Mouse (Mus musculus): ENCODE measurements at regions not wholly inside any gene's neighbourhood (a gene's known extent, or its start where the extent isn't known, plus 50 kb on each side); places are given as distances from the start of the nearest gene placed in this dataset.

DNA sequence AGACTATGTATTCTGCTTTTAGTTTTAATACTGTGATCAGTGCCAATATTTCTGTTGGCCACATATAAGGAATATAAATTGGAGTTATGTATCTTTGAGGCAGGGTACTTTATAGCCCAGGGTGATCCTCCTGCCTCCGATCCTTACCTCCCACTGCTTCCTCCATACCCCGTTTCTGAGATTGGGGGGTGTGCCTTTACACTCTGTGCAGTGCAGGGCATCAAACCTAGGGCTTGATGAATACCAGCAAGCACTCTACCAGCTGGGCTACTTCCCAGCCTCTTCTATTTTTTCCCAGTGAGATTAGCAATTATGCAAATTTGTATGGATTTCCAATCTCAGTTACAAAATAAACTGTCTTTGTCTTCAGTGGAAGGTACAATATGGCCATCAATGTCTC is 97.3 kb upstream of the Tsc22d2 start:
- DNase-seq: no peak

DNA sequence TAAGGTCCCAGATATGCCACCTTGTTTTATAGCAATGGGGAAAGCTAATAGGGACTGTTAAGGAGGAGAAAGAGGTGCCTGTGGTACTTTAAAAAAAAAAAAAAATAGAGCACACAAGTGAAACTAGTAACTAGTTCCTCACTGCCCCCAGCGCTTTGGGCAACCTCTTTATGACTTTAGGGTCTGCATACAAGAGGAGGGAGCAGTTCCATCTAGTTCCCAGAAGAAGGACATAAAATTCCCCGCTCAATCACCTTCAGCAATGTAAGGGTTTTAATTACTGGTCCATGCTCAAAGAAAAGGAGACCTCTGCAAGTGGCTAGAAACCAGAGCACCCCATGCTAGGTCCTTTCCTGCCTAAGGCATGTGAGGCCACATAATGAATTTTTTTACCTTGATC is 95.8 kb upstream of the Tsc22d2 start:
- no peak for DNase-seq

DNA sequence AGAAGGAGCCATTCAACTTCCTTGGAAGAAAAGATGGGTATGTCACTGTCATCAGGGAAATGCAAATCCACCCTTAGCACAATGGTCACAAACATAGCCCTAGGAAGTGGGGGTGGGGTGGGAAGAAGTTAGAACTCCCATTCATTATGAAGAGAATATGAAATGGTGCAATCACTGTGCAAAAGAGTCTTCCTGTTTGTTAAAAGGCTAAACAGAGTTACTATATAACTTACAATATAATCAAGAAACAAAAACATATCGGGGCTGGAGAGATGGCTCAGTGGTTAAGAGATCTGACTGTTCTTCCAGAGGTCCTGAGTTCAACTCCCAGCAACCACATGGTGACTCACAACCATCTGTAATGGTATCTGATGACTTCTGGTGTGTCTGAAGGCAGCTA is 95.1 kb upstream of the Tsc22d2 start:
- DNase-seq: no peak

DNA sequence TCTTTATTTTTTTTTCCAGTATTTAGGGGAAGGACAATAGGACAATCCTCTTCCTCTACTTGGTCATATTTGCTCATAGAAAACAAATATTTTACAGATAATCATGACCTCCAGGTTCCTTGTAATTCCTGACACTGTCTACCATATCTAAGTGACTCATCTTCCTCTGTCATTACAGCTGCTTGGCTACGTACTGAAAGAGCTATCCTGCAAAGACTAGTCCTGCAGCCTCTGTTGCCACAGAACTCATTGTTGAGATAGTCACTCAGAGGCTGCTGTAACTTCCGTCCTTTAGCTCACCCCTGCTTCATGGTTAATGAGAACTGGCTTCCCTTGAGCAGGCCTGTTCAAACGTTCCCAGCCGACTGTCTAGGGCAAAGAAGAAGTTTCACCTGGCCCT is 93.7 kb upstream of the Tsc22d2 start:
- no peak for DNase-seq

DNA sequence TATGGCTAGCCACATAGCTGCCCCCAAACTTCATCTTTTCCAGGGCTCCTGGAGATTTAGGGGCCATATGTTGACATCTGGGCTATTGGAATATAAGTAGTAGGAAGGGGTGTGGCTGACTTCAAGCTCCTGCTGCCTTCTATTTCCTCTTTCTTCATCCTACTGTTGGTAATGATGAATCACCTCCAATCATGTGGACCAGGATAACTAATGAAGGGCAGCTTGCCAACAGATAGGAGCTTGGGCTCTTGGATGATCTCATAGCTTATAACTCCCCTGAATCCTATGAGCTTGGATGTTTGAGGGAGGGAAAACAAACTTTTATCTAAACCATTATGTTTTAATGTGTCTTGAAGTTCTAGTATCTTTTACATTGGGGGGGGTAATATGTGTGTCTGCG is 92.2 kb upstream of the Tsc22d2 start:
- DNase-seq: no peak

DNA sequence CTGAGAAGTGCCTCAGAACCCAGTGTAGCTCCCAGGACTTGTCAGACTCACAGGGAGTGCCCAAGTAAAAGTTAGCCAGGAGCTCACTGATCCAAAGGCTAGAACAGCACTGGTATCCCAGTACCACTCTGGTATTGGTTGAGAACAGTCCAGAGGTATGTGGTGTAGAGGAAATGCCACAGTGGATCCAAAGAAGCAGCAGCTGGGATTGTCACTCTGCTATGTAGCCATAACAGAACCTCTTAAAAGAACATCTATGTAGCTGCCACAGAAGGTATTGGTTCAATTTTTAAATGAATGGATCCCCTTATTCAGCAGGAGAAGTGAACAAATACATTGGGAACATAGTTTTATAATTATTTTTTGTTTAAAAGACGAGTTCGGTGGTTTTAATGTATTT is 86.8 kb upstream of the Tsc22d2 start:
- no peak for DNase-seq

DNA sequence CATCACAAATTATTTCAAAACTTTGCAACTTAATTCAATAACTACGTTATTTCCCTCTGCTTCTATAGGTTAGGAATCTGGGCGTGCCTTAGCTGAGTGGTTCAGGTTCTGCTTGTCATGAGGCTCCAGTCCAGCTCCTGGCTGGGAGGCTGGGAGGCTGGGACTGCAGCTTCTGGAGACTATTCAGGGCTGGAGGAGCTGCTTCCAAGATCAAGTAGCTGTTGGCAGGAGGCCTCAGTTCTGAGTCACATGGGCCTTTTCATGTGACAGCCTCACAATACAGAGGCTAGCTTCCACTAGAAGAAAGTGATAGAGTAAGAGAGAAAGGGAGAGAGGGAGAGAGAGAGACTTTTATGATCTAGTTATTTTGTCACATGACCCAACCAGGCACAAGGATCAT is 84.3 kb upstream of the Tsc22d2 start:
- DNase-seq: no peak

DNA sequence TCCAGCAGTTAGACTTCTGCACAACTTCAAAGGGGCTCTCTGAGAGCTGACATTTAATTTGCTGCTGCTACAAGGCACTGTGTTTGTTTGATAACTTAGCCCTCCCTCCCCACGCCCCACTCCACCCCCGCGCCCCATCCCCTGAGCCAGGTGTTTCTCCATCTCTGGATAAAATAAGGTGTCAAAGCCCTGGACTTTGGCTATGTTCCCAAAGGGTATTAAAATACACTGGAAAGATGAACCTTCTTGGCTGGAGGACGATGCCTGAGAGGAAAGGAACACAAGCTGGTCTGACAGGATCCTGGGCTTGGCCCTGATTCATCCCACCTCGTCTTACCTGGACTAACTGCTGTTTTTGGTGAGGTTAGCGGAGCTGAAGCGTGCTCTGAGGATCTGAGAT is 80.5 kb upstream of the Tsc22d2 start:
- no peak for DNase-seq

DNA sequence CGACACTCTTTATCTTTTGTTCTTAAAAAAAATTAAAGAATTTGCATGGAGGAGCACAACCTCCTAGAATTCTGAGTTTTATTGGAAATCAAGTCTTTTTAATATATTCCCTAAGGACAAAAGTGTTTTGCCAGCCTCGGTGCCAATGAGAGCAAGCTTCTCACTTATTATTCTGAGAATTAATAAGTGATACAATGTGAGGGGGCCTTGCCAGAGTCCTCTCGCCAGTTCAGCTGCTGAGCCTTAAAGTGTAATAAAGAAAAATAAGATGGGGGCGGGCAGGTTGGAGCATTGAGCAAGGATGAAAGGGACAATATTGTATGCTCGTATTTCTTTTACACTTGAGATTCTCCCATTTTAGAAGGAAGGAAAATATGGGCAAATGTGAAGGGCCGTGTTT is 79.2 kb upstream of the Tsc22d2 start:
- DNase-seq: no peak

DNA sequence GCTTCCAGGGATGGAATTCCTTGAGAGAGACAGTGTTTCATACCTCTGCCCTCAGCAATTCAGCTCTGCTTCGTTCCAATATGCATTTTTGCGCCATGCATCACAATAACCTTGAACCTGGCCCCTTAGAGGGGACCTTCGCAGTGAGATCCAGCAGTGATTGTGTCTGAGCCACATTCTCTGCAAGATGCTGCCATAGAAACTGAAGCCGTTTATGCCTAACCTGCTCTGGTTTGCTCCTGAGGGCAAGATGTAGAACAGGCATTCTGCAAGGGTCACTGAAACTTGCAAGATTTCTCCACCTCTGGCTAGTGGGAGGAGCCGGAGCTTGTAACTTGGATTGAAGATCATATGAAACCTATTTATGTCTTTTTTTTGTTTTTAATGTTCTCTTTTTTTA is 78.4 kb upstream of the Tsc22d2 start:
- DNase-seq: no peak

DNA sequence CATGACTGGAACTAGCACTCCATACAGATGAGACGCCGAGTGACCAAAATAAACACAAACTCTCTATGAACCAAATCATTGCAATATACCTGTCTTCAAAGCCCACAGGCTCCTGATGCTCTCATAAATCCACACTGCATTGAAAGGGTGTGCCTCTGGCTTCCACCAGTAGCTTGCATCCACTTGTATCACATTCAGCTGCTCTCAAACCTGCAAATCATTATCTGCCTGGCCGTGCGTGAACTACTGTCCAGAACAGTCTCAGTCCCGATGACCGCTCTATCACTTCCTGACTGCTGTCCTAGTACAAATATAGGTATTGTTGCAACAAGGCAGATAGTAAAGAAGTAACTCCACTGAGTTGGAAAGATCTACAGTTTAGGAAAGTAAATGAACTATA is 77.9 kb upstream of the Tsc22d2 start:
- DNase-seq: no peak

DNA sequence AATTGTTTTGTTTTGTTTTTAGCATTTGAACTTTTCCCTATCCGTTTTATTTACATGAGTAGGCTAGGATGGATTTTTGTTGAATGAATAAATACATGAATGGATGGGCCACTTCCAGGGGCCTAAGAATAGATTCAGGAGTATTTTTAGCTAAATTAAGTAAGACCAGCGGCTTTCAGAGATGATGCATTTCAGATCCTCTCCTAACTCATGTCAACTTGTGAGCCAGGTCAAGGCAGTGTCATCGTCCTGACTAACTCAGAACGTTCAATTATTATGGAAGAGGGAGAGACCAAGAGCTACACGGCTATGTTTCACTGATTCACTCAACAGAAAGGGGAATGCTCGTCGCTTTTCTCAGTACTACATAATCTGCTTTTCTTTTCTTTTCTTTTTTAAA is 75.5 kb upstream of the Tsc22d2 start:
- DNase-seq: no peak

DNA sequence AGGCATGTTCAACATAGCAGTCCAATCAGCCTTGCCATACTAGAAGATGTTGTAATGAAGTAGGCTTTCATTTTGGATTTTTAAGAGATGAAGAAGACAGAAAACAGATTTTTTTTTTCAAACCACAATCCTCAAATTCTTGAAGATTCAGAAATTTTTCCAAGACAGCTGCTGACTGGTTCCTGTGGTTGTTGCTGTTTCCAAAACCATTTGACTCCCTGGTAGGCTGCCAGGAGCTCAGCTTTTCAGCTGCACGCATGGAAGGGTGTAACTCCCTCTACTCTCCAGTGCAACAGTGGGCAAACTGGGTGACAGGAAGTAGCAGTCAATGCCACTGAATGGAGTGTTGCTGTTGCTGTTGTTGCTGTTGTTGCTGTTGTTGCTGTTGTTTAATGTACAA is 72.4 kb upstream of the Tsc22d2 start:
- DNase-seq: no peak

DNA sequence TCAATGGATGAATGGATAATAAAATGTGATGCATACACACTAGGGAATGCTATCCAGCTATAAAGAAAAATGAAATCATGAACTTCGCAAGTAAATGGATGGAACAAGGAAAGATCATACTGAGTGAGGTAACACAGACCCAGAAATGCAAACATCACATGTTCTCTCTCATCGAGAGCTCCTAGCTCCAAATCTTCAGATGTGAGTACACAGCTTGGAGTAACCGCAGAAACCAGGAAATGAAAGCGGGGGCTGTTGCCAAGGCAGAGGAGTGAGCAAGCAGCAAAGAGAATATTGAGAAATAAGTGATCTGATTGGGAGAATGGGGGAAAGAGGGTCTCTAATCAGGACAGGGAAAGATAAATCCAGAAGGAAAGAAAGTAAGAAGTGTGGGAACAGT is 52.0 kb upstream of the Tsc22d2 start:
- no peak for DNase-seq

DNA sequence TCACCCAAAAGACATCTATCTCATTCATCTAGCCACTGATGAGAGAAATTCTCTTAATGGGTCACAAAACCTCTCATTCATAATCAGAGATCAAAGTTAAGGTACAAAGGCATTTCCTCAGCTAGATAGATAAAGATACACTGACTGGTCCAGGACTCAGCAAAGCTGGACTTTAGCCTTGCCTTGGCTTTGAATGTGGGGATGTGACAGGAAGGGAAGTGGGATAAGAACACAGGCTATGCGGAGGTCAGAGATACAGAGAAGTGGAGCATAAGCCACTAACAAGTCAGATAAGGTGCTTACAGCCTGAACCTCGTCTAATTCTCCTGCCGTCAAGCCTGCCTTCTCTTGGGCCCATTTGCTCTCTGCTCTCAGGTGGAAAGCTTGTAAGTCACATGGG is 50.0 kb upstream of the Tsc22d2 start:
- DNase-seq: no peak

Measured in thymus, postnatal 36 days (tissue).